Mouse (Mus musculus) midbrain, postnatal 0 days (tissue): ENCODE data around the gene Emc6. TPM values are rescaled to one million over a fixed set of nuclear protein-coding genes. Genes with fewer than 3 reads are reported as not detected.

Experiments used
- ATAC-seq: fragments of 200-750 bp; cut with Nextera tagmentation; 2 replicates; pipeline ENCODE4 v1.8.0; 2017; ENCODE audit warnings: moderate number of reproducible peaks, mild to moderate bottlenecking, moderate TSS enrichment, moderate library complexity; ENCODE audit not compliant: low FRiP score
- DNase-seq: peaks from one replicate; pipeline ENCODE4 v3.0.0-alpha.2; 2015; ENCODE audit warnings: low spot score
- H3K27ac ChIP-seq: fragments of 300-500 bp; sonication (generic); 2 replicates; pipeline ENCODE4 v1.5.1; 2014; ENCODE audit warnings: low read depth, mild to moderate bottlenecking, low read length, mixed read lengths
- H3K27me3 ChIP-seq: fragments of 300-500 bp; sonication (generic); 2 replicates; pipeline ENCODE4 v1.6.1; 2014; ENCODE audit warnings: low read length, control low read depth, mixed read lengths; ENCODE audit not compliant: insufficient read depth
- H3K36me3 ChIP-seq: fragments of 300-500 bp; sonication (generic); 2 replicates; pipeline ENCODE4 v1.6.1; 2014; ENCODE audit warnings: low read length, control low read depth, mixed read lengths; ENCODE audit not compliant: insufficient read depth
- H3K4me1 ChIP-seq: fragments of 300-500 bp; sonication (generic); 2 replicates; pipeline ENCODE4 v1.6.1; 2014; ENCODE audit warnings: mild to moderate bottlenecking, control low read depth, antibody characterized with exemption, low read length, mixed read lengths; ENCODE audit not compliant: insufficient read depth
- H3K4me2 ChIP-seq: fragments of 300-500 bp; sonication (generic); 2 replicates; pipeline ENCODE4 v1.6.1; 2014; ENCODE audit warnings: low read depth, mild to moderate bottlenecking, low read length, mixed read lengths; ENCODE audit not compliant: poor library complexity, severe bottlenecking
- H3K4me3 ChIP-seq: fragments of 300-500 bp; sonication (generic); 2 replicates; pipeline ENCODE4 v1.5.1; 2014; ENCODE audit warnings: low read depth, mild to moderate bottlenecking, low read length, moderate library complexity
- H3K9ac ChIP-seq: fragments of 300-500 bp; sonication (generic); replicated peaks from 2 replicates; pipeline ENCODE4 v1.6.1; 2014; ENCODE audit warnings: mild to moderate bottlenecking, low read length, moderate library complexity, mixed read lengths; ENCODE audit not compliant: poor library complexity, severe bottlenecking
- H3K9me3 ChIP-seq: fragments of 300-500 bp; sonication (generic); 2 replicates; pipeline ENCODE4 v1.6.1; 2016; ENCODE audit warnings: low read length, control low read depth
- CTCF ChIP-seq: IDR thresholded peaks from 2 replicates; pipeline ENCODE4 v1.5.1; 2016; ENCODE audit warnings: antibody characterized with exemption, mild to moderate bottlenecking
- whole genome bisulfite sequencing: fragments of 180-500 bp; shearing (Covaris S2); extraction: QIAGEN DNeasy Blood & Tissue Kit; methylation state at CpG from one replicate; pipeline ENCODE4 v1.1.7; 2014; 5-methylcytosine and 5-hydroxymethylcytosine counted together
- polyA plus RNA-seq: library from polyadenylated mRNA; unstranded; fragments of >200 nt; fragmentation: Nextera tagmentation; extraction: Ambion mirVana; gene quantifications from 2 replicates; pipeline ENCODE4 v1.2.1, GENCODE M21; 2015
- total RNA-seq: library from RNA; depleted of rRNA; stranded (reverse); fragments of >200 nt; gene quantifications from 2 replicates; pipeline ENCODE4 v1.2.3, GENCODE M21; 2014

Emc6 gene
- total and polyA plus RNA-seq, 2 experiments from 2014 or later, result 141 to 182 TPM

- DNase-seq (no peak), ATAC-seq (no peak)
- H3K4me1 ChIP-seq, result no peaks in the 10 kb centered on the region
- no peaks in the 10 kb centered on the region for H3K36me3 ChIP-seq
- no peaks in the 10 kb centered on the region for H3K9me3 ChIP-seq
- H3K4me2 ChIP-seq, result no peak overlapping the region
- H3K9ac ChIP-seq, result no peak overlapping the region
- no peak for TF ChIP-seq CTCF
- WGBS, result 54% methylated on average over 11 of the region's 11 CpGs
- H3K27ac ChIP-seq, result no peak overlapping the region
- no peak overlapping the region for H3K4me3 ChIP-seq
- no peaks in the 10 kb centered on the region for H3K27me3 ChIP-seq
Observed at GRCm38 (mm10) chr11:73146026-73146974, 30.5 kb downstream of the Emc6 start.

GRCm38 (mm10) chr11:73144261-73144681 is 32.6 kb downstream of the Emc6 start:
- Histone ChIP-seq H3K36me3 (no peaks in the 10 kb centered on the region), H3K27ac (no peak overlapping the region), H3K4me1 (no peaks in the 10 kb centered on the region), H3K4me2 (no peak overlapping the region), H3K27me3 (no peaks in the 10 kb centered on the region), H3K4me3 (no peak overlapping the region), H3K9ac (no peak overlapping the region), H3K9me3 (no peaks in the 10 kb centered on the region)
- ATAC-seq (no peak), DNase-seq (no peak)
- TF ChIP-seq CTCF, result no peak
- WGBS, result 56% methylated on average over 1 of the region's 1 CpGs

- Histone ChIP-seq H3K9ac (peak within 1 kb of the TSS; percentile 52), H3K4me3 (peak within 1 kb of the TSS; percentile 68), H3K9me3 (no peaks in the 10 kb centered on the region), H3K4me1 (0 out of 2 replicates have a peak, but pooled peaks cover 4% of the 10 kb centered on the region), H3K27me3 (no peaks in the 10 kb centered on the region), H3K36me3 (no peaks in the 10 kb centered on the region), H3K27ac (no peak within 1 kb of the TSS), H3K4me2 (peak within 1 kb of the TSS; percentile 85)
- peak; percentile 90 for DNase-seq
- peak; percentile 93 for TF ChIP-seq CTCF
- WGBS, result under 1% methylated on average over 84 of the region's 84 CpGs
- ATAC-seq, result peak; percentile 95
Observed at GRCm38 (mm10) chr11:73137591-73138501, 39.0 kb downstream of the Emc6 start, which contains the start of gene Haspin. TSS of gene Haspin (minus strand) at chr11:73138294.

GRCm38 (mm10) chr11:73137116-73137515 is 39.7 kb downstream of the Emc6 start:
- Histone ChIP-seq H3K9me3 (no peaks in the 10 kb centered on the region), H3K4me3 (peak overlapping the region; percentile 68), H3K4me2 (peak overlapping the region; percentile 85), H3K27ac (no peak overlapping the region), H3K36me3 (no peaks in the 10 kb centered on the region), H3K27me3 (no peaks in the 10 kb centered on the region), H3K4me1 (0 out of 2 replicates have a peak, but pooled peaks cover 4% of the 10 kb centered on the region), H3K9ac (no peak overlapping the region)
- 40% methylated on average over 11 of the region's 11 CpGs for WGBS
- no peak for DNase-seq
- no peak for ATAC-seq
- no peak for TF ChIP-seq CTCF

GRCm38 (mm10) chr11:73136587-73136986 is 40.2 kb downstream of the Emc6 start:
- Histone ChIP-seq H3K9ac (no peak overlapping the region), H3K27me3 (no peaks in the 10 kb centered on the region), H3K4me2 (peak overlapping the region; percentile 85; the same call in 1 of the 2 replicates), H3K4me3 (no peak overlapping the region), H3K27ac (no peak overlapping the region), H3K9me3 (no peaks in the 10 kb centered on the region), H3K36me3 (no peaks in the 10 kb centered on the region), H3K4me1 (0 out of 2 replicates have a peak, but pooled peaks cover 4% of the 10 kb centered on the region)
- no peak for DNase-seq
- ATAC-seq, result no peak
- no peak for TF ChIP-seq CTCF
- WGBS, result 94% methylated on average over 6 of the region's 6 CpGs
